Mouse (Mus musculus): ENCODE measurements around the gene Porcn.

The Porcn gene

GRCm38 (mm10) chrX:8206694-8207197 lies 421 bp upstream of the Porcn start:
- DNase-seq (ENCODE audit: low spot score in 2 of 2), result no peak

- DNase-seq (ENCODE audit: low spot score in 2 of 2), result no peak
These were observed 774 bp downstream of the Porcn start for GRCm38 (mm10) chrX:8205551-8205950.

DNA sequence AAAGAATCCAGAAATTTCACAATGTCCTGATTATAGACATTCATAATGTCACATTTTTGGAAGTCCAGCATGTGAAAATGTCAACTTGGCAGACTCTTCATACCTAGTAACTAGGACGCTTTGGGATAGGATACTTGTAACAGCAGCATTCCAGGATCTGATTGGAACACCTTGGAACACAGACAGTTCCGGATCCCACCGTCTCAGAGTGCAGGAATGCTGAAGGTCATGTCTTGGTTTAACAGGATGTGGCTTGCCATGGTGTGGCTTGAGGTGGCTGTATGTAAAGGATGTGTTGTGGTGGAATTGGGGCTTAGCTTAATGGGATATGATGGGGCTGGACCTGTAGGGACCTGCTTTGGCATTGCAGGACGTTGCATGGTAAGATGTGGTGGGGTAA lies 1.2 kb downstream of the Porcn start:
- no peak for DNase-seq (ENCODE audit: low spot score in 2 of 2)

DNA sequence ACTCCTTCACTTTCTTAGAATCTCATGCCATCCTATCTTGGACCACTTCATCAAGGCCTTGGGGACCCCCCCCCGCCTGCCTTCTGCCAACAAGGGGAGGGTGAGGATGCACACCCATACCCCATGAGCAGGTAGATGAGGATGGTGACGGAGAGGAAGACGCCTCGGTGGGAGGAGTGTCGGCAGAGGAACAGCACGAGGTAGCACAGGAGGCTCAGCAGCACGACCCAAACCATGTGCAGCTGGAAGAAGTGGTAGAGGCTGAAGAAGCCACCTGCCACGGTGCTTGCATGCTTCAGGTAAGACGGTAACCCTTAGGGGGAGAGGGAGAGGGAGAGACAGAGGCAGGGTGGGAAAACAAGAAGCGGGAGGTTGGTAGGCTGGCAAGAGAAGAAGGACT lies 2.2 kb downstream of the Porcn start:
- no peak for DNase-seq (ENCODE audit: low spot score in 2 of 2)

- no peak for DNase-seq (ENCODE audit: low spot score in 2 of 2)
These were observed 3.2 kb downstream of the Porcn start for GRCm38 (mm10) chrX:8203105-8203504.

DNA sequence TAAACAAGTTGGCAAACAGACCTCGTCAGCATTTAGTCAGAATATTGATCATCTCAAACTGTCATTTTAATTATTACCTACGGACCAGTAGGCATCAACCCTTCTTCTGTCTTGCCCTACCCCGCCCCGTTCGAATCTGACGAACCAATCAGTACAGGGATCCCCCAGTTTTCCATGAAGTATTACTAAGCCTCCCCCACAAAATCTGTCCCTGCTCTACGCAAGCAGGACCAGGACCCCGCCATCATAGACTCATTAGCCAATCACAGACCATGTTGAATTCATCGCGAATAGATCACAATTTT lies 13.0 kb downstream of the Porcn start, which contains the start of gene Ebp:
Ebp (minus strand) TSS at position 94 of the 305 bp plus-strand sequence.
- no peak for DNase-seq (ENCODE audit: low spot score in 2 of 2)

DNA sequence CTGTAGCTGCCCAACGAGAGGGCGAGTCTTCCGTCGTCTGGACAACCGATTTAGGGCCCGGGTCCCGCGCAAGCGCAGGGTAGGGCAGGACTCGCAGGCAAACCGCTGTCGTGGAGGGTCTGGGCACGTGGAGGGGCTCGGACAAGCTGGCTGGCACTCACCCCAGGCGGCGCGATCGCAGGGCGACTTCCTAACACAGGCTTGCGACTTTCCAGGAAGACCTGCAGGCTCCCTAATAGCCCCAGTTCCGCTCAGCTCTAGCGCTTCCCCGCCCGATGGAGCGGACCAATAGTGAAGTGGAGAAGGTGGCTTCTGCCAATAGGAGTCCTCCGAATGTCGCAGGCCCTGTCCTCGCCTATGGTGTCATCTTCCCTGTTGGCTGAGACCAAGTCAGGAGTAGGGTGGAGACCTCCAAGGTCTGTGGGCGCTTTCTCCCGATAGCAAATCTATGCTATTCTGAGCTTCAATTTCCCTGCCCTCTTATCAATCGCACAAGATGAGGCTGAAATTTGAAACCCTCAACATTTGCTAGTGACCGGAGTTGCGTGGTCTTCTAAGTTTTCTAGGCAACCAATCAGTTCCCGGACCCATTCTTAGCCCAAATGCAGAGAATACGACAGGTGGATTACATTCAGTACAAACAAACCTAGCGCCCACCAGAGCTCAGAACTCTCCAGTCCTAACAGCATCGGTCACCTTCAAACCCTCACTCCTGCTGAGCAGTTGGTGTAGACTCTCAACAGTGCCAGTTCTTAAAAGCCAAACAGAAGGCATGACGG lies 13.5 kb downstream of the Porcn start:
- peak; percentile 56 to 64 for DNase-seq (ENCODE audit: low spot score in 2 of 2)

DNA sequence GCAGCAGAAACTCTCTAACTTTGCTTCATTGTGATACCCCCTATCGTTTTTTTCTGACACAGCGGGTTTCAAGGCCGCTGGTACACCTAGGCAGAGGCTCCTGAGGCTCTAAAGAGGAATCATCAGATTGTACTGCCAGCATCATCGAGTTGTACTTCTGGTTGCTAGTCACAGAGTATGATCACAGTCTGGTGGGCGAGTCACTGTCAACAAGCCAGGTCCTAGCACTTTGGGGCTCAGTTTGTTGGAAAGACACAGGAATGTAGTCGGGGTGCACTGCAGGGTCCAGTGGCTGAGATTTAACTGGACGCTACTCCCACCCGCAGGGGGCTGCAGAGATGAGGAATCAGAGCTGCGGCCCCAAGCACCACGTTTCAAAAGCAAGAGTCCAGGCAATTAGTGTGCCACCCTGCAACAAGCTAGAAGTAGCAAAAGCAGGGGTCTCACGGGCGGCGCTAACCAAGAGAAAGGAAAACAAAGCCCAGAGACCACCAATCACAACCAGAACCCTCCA lies 14.1 kb downstream of the Porcn start:
- no peak for DNase-seq (ENCODE audit: low spot score in 2 of 2)

GRCm38 (mm10) chrX:8182871-8183540 lies 23.3 kb downstream of the Porcn start:
- no peak for DNase-seq (ENCODE audit: low spot score in 2 of 2)

DNA sequence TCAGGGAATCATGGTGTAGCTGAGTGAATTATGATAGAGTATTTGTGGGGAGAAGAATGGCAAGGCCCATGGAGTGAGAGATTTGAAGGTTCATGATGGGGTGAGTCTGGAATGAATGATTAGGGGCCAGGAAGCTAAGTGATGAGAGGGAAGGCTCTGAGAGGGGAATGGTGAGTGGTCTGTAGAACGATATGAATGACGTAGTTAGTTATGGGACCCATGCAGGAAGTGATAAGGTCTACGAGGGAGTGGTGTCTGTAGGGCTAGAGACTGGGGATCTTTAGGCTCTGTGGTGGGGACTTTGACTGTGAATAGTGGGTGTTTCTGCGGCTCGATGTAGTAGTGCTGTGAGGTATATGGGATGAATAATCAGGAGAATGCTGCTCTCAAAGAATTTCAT lies 26.7 kb downstream of the Porcn start:
- no peak for DNase-seq (ENCODE audit: low spot score in 2 of 2)

DNA sequence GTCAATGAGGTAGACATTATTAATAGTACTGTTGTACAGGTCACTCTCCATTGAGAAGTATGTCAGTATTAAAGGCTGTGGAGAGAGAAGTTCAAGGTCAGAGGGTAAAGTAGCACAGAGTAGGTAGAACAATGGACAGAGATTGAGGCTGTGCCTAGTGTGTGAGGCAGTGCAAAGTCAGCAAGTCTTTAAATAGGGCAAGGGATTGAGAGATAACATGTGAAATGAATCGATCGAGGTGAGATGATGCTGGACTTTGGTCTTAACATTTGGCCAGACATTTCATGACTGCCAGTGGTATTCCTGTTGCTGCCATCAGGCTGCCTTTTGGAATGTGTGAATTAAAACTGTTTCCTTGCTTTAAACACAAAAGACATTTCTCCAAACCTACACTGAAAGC lies 27.5 kb downstream of the Porcn start:
- no peak for DNase-seq (ENCODE audit: low spot score in 2 of 2)

GRCm38 (mm10) chrX:8175504-8176385 lies 30.6 kb downstream of the Porcn start, which contains the start of gene Tbc1d25:
Gene Tbc1d25, minus strand, starts transcription at chrX:8176181.
- DNase-seq (ENCODE audit: low spot score in 2 of 2), result peak; percentile 39 to 62

GRCm38 (mm10) chrX:8175169-8175503 lies 31.2 kb downstream of the Porcn start:
- DNase-seq (ENCODE audit: low spot score in 2 of 2), result no peak

- DNase-seq (ENCODE audit: low spot score in 2 of 2), result no peak
These were observed 38.3 kb downstream of the Porcn start for GRCm38 (mm10) chrX:8167716-8168647.

DNA sequence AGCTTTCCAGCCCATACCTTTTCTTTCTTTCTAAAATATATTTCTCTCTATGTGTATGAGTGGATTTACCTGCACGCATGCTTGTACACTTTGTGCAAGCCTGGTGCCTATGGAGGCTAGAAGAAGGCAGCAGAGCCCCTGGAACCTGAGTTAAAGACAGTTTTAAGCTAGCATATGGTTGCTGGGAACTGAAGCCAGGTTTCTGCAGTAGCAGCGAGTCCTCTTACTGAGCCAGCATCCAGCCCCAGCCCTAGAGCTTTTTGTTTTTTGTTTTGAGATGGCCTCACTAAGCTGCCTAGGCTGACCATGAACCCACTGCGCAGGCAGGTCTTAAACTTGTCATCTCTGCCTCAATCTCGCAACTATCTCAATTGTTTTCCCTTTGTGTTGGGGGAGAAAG lies 41.9 kb downstream of the Porcn start:
- no peak for DNase-seq (ENCODE audit: low spot score in 2 of 2)

DNA sequence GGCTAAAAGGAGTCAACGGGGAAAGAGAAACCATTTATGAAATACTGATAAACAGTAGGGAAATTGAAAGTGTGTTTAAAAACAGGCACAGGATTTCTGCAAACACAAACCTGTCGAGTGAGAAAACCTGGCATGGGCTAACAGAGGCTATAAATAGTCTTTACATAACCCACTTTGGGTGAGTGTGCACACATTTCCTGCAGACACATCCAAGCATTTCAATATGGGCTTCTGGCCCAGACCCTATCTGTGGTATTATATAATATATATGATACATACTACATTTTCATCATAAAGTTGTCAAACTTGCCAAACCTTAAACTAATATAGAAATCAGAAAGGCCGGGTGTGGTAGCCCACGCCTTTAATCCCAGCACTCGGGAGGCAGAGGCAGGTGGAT lies 43.2 kb downstream of the Porcn start:
- DNase-seq (ENCODE audit: low spot score in 2 of 2), result no peak

DNA sequence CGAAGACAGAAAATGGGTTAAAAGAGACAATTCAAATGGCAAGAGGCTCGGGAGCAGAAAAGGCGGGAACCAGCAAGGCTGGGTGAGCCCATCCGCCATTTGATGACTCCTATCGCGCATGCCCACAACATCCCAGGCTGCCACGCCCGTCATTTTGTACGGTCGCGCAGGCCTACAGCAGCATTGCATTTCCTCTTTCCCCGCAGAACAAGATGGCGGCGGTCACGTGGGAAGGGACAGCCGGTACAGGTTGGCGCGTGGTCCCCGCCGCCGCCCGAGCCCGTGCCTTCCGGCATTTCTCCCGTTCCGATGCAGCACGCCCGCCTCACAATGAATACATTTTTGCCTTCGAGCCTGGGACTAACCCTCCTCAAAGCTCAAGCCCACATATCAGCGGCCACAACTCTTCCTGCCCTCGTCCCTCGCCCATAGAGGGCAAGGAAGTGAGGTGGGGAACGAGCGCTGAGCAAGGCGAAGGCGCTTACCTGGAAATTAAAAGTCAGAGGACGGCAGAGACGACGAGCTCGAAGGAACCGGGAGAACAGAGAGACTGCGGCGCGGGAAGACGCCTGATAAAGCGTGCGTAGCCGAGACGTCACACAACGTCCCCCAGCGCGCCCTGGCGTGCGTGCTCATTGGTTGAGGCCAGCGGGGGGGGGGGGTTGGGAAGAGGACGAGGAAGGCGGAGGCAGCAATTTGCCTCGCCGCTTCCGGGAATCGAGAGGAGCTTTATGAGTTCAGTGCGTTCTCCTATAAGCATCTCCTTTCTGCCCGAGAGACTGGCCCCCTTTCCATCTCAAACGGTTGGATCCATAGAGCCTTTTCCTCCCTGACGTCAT lies 61.0 kb downstream of the Porcn start, which contains the start of gene Rbm3:
Rbm3 (minus strand) TSS at position 728 of the 839 bp plus-strand sequence.
- DNase-seq (ENCODE audit: low spot score in 2 of 2), result peak; percentile 61 to 66
